Mouse (Mus musculus) CD4-positive, CD25-positive, alpha-beta regulatory T cell, adult 9 weeks (primary cell): Measurements from ENCODE around the gene Tas2r125. TPM values are rescaled to one million over a fixed set of nuclear protein-coding genes. Genes with fewer than 3 reads are reported as not detected.

Source experiments
- polyA plus RNA-seq: library from polyadenylated mRNA; unstranded; fragments of 100-300 nt; shearing (Covaris generic); gene quantifications from one replicate; pipeline ENCODE4 v1.2.1, GENCODE M21; 2017

The Tas2r125 gene
- polyA plus RNA-seq = not detected

GRCm38 (mm10) chr6:132909351-132909750, at the start of gene Tas2r125:
Gene Tas2r125 (plus strand): TSS chr6:132909651.

DNA sequence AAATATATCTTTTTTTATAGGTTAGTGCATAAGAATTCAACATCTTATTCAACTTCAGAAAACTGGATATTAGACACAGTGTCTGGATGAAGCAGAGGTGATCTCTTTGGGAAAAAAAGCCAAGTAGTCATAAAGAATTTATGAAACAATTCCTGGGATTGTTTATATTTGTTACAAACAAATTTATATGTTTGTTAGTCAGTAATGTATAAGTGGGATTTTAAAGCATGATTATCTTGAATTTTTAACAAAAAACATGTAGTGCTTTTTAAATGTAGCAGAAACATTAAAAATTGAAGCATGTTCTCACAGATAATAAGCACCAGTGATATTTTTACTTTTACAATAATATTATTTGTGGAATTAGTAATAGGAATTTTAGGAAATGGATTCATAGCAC, 41.7 kb upstream of the Tas2r125 start, which contains the start of gene Tas2r110:
Gene Tas2r110, plus strand, starts transcription at position 301 of the 400 bp plus-strand sequence.

DNA sequence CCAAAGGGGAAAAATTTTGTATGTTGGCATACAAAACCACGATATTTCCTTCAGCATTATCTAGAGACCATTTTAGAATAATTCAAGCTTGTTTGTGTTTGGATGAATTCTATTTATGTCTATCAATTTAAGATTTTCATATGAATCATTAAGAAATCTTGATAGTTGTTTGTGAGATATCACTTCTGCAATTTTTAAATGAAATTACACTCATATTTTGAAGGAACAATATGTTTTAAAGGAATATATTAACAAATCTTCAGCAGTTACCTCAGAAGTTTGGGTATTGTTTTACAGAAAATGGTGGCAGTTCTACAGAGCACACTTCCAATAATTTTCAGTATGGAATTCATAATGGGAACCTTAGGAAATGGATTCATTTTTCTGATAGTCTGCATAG, 16.7 kb upstream of the Tas2r125 start, which contains the start of gene Tas2r113:
Gene Tas2r113, plus strand, starts transcription at position 301 of the 400 bp plus-strand sequence.

GRCm38 (mm10) chr6:132950802-132951201, 41.4 kb downstream of the Tas2r125 start, which contains the start of gene Tas2r129:
Gene Tas2r129 (plus strand): TSS chr6:132951102.

DNA sequence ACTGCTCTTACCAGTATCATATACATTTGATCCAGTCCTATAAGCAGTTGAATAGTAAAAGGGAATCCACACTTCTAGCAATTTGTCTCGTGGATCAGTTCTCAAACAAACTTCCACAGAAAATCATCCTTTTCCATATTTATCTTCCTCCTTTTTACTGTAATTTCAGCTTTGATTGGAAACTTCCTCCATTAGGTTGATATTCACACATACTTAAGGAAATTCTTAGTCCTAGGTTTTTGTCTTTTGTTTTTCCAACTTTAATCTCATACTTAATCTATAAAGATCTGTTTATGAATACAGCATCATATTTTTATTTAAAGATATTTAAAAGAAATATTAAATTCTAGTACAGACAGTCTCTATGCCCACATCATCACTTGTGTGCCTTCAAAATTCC, 48.4 kb downstream of the Tas2r125 start, which contains the start of gene Tas2r131:
Gene Tas2r131, minus strand, starts transcription at position 101 of the 400 bp plus-strand sequence.

Other genes starting within 250 kb of the Tas2r125 start
- not detected for gene Tas2r121, start 208.6 kb upstream of the Tas2r125 start, polyA plus RNA-seq
- gene Tas2r122, start 197.7 kb upstream of the Tas2r125 start, polyA plus RNA-seq = not detected
- gene Tas2r115, start 171.6 kb upstream of the Tas2r125 start, polyA plus RNA-seq = not detected
- gene Tas2r124, start 154.9 kb upstream of the Tas2r125 start, polyA plus RNA-seq = not detected
- gene Tas2r102, start 147.5 kb upstream of the Tas2r125 start, polyA plus RNA-seq = not detected
- gene Tas2r136, start 131.5 kb upstream of the Tas2r125 start, polyA plus RNA-seq = not detected
- not detected for gene Tas2r117, start 106.8 kb upstream of the Tas2r125 start, polyA plus RNA-seq
- not detected for gene Tas2r123, start 62.5 kb upstream of the Tas2r125 start, polyA plus RNA-seq
- not detected for gene Tas2r116, start 54.2 kb upstream of the Tas2r125 start, polyA plus RNA-seq
- not detected for gene Tas2r110, start 41.6 kb upstream of the Tas2r125 start, polyA plus RNA-seq
- not detected for gene Tas2r113, start 16.6 kb upstream of the Tas2r125 start, polyA plus RNA-seq
- gene Tas2r129, start 41.5 kb downstream of the Tas2r125 start, polyA plus RNA-seq = not detected
- gene Tas2r131, start 48.3 kb downstream of the Tas2r125 start, polyA plus RNA-seq = not detected
- not detected for gene Tas2r109, start 71.3 kb downstream of the Tas2r125 start, polyA plus RNA-seq
- not detected for gene Tas2r103, start 127.5 kb downstream of the Tas2r125 start, polyA plus RNA-seq
- not detected for gene Tas2r140, start 146.2 kb downstream of the Tas2r125 start, polyA plus RNA-seq
- gene Smim10l1, start 195.3 kb downstream of the Tas2r125 start, polyA plus RNA-seq = 6.7 TPM